Mouse (Mus musculus) spleen, embryonic (tissue): ENCODE measurements at regions not wholly inside any gene's neighbourhood (a gene's known extent, or its start where the extent isn't known, plus 50 kb on each side); places are given as distances from the start of the nearest gene placed in this dataset.

ENCODE experiments used
- CTCF ChIA-PET: fragments of 350-600 bp; sonication (Branson Sonifier 250); formaldehyde crosslinking; loops from one replicate; lab custom pipeline; 2022; lab: Charles Lee

- CTCF ChIA-PET = interaction anchor here (0.7 kb wide), 1 partner anchor 768 kb away, joined by 8 read pairs; no protein-coding TSS in a partner anchor
Measured at GRCm38 (mm10) chrX:12839406-12840159, 77.7 kb upstream of the Med14 start.

GRCm38 (mm10) chrX:12837821-12838220 is 75.9 kb upstream of the Med14 start:
- CTCF ChIA-PET = no interaction called here

GRCm38 (mm10) chrX:12834681-12835080 is 72.8 kb upstream of the Med14 start:
- CTCF ChIA-PET = no interaction called here

GRCm38 (mm10) chrX:12832709-12833108 is 70.8 kb upstream of the Med14 start:
- CTCF ChIA-PET = no interaction called here

GRCm38 (mm10) chrX:12829165-12829564 is 67.3 kb upstream of the Med14 start:
- CTCF ChIA-PET = no interaction called here

GRCm38 (mm10) chrX:12827299-12827872 is 65.5 kb upstream of the Med14 start:
- CTCF ChIA-PET = no interaction called here

- CTCF ChIA-PET = no interaction called here
Measured at GRCm38 (mm10) chrX:12826646-12827045, 64.8 kb upstream of the Med14 start.

GRCm38 (mm10) chrX:12825262-12825661 is 63.4 kb upstream of the Med14 start:
- CTCF ChIA-PET = no interaction called here

- CTCF ChIA-PET = no interaction called here
Measured at GRCm38 (mm10) chrX:12824497-12824896, 62.6 kb upstream of the Med14 start.

- CTCF ChIA-PET = interaction anchor here (0.7 kb wide), 1 partner anchor 9 kb away, joined by 3 read pairs; no protein-coding TSS in a partner anchor
Measured at GRCm38 (mm10) chrX:12822777-12823176, 60.9 kb upstream of the Med14 start.

- CTCF ChIA-PET = interaction anchor here (1.0 kb wide), 1 partner anchor 10 kb away, joined by 3 read pairs; no protein-coding TSS in a partner anchor
Measured at GRCm38 (mm10) chrX:12813083-12813660, 51.3 kb upstream of the Med14 start.
